26 mouse cellular contexts compared by ENCODE assay signal in genomic region chr5:110390631-110391030, GRCm38 (mm10). TPM values are rescaled to one million over a fixed set of nuclear protein-coding genes. Genes with fewer than 3 reads are reported as not detected.
A peak's percentile ranks its signal among the peaks of the same experiment; 100 is the strongest.
DNase-seq lines count a peak whose midpoint lies in the region; ATAC-seq and TF ChIP-seq lines count a peak whose summit lies in the region.
"Had no signal": no experiment of that assay in that cellular context is flagged by ENCODE, and none has a peak within 500 bp of the region (broad histone marks: within the 10 kb centered on the region; RNA-seq: fewer than 3 reads in every experiment).

No protein-coding gene starts in this region.

- no peaks in the 10 kb centered on the region for H3K36me3 ChIP-seq in kidney, embryonic 16.5 days (ENCODE audit: insufficient read depth, low read length)
- no peaks in the 10 kb centered on the region for H3K36me3 ChIP-seq in lung, postnatal 0 days (ENCODE audit: insufficient read depth, low read length)
- H3K36me3 ChIP-seq: embryonic facial prominence, embryonic 12.5 days; limb, embryonic 15.5 days; midbrain, embryonic 12.5 days had no signal

- WGBS in kidney, embryonic 16.5 days: 71% methylated on average over 4 of the region's 4 CpGs
- WGBS in lung, postnatal 0 days: 78% methylated on average over 4 of the region's 4 CpGs

- no peak for TF ChIP-seq CTCF in lung, postnatal 0 days (IDR thresholded peaks at IDR 0.05)

- H3K27ac ChIP-seq in kidney, embryonic 16.5 days (ENCODE audit: low read length): peak overlapping the region; percentile 35; the same call in 1 of the 2 replicates
- H3K27ac ChIP-seq in lung, postnatal 0 days (ENCODE audit: low read length): no peak overlapping the region
- H3K27ac ChIP-seq: embryonic facial prominence, embryonic 12.5 days; hindbrain, embryonic 12.5 days; limb, embryonic 15.5 days; macrophage; midbrain, embryonic 12.5 days had no signal

- 0 out of 2 replicates have a peak, but pooled peaks cover 3% of the 10 kb centered on the region for H3K27me3 ChIP-seq in kidney, embryonic 16.5 days (ENCODE audit: insufficient read depth, low read length)
- 0 out of 2 replicates have a peak, but pooled peaks cover 3% of the 10 kb centered on the region for H3K27me3 ChIP-seq in lung, postnatal 0 days (replicated peaks; ENCODE audit: insufficient read depth, low read length)
- H3K27me3 ChIP-seq: embryonic facial prominence, embryonic 12.5 days; limb, embryonic 15.5 days had no signal

- DNase-seq in urinary bladder, postnatal 14 days (ENCODE audit: low spot score): peak; percentile 36
- no peak for DNase-seq in urinary bladder, postnatal 36 days (ENCODE audit: low spot score in 2 of 2)
- DNase-seq in cerebellum, postnatal 25 days: peak; percentile 82 to 87
- DNase-seq in adrenal gland, postnatal 10 days: no peak
- DNase-seq in lung, postnatal 0 days (ENCODE audit: low spot score): no peak
- DNase-seq in c-Kit-positive CD71-positive TER-119-positive erythroid progenitor cells, embryonic 14.5 days (ENCODE audit: low spot score): no peak
- DNase-seq: adrenal gland, postnatal 36 days; gastrocnemius, postnatal 25 days; layer of hippocampus, adult 9-11 months; lung, adult 2 months; thymus, postnatal 4 days had no signal

- ATAC-seq in kidney, embryonic 16.5 days (ENCODE audit: low FRiP score, low TSS enrichment): no peak
- no peak for ATAC-seq in lung, postnatal 0 days

- TF ChIP-seq EP300 in lung, postnatal 0 days (IDR thresholded peaks at IDR 0.05): no peak

- H3K4me3 ChIP-seq in kidney, embryonic 16.5 days (ENCODE audit: low read length): no peak overlapping the region
- no peak overlapping the region for H3K4me3 ChIP-seq in lung, postnatal 0 days (ENCODE audit: low read depth, low read length)
- H3K4me3 ChIP-seq: embryonic facial prominence, embryonic 12.5 days; forebrain, embryonic 10.5 days; hindbrain, embryonic 12.5 days; limb, embryonic 15.5 days; midbrain, embryonic 12.5 days; myocyte had no signal

- H3K9ac ChIP-seq in kidney, embryonic 16.5 days (replicated peaks; ENCODE audit: low read length): no peak overlapping the region
- H3K9ac ChIP-seq in lung, postnatal 0 days (replicated peaks; ENCODE audit: low read depth): no peak overlapping the region
- H3K9ac ChIP-seq: embryonic facial prominence, embryonic 12.5 days; hindbrain, embryonic 12.5 days; limb, embryonic 15.5 days; midbrain, embryonic 12.5 days had no signal

- H3K4me1 ChIP-seq in kidney, embryonic 16.5 days (ENCODE audit: insufficient read depth, low read length): peaks cover 14% of the 10 kb centered on the region
- peaks cover 5% of the 10 kb centered on the region; the same call in 1 of the 2 replicates for H3K4me1 ChIP-seq in lung, postnatal 0 days (ENCODE audit: insufficient read depth, low read depth, low read length)

- no peaks in the 10 kb centered on the region for H3K9me3 ChIP-seq in kidney, embryonic 16.5 days (ENCODE audit: low read length)
- no peaks in the 10 kb centered on the region for H3K9me3 ChIP-seq in lung, postnatal 0 days (ENCODE audit: low read length)
- H3K9me3 ChIP-seq: embryonic facial prominence, embryonic 12.5 days; forebrain, embryonic 10.5 days; hindbrain, embryonic 12.5 days; limb, embryonic 15.5 days; midbrain, embryonic 12.5 days had no signal

- no peak overlapping the region for H3K4me2 ChIP-seq in kidney, embryonic 16.5 days (replicated peaks; ENCODE audit: low read depth, low read length)
- H3K4me2 ChIP-seq in lung, postnatal 0 days (replicated peaks; ENCODE audit: low read depth, low read length): no peak overlapping the region
- H3K4me2 ChIP-seq: embryonic facial prominence, embryonic 12.5 days; heart, embryonic 11.5 days; hindbrain, embryonic 12.5 days; limb, embryonic 15.5 days; midbrain, embryonic 12.5 days had no signal

RNA-seq across cellular contexts. Expression of gene Lrcol1, which starts 46.1 kb away (rescaled TPM):
- not detected in 2 replicates for polyA plus RNA-seq in kidney, embryonic 16.5 days (2015; fragmentation: Nextera tagmentation; extraction: Ambion mirVana)
- not detected for total RNA-seq in adrenal gland, postnatal 10 days (2021)
- 2.0 and 2.1 TPM in 2 replicates for polyA plus RNA-seq in lung, postnatal 0 days (2015; fragmentation: Nextera tagmentation; extraction: Ambion mirVana)
- total RNA-seq: adrenal gland, postnatal 36 days; gastrocnemius, postnatal 25 days; left cerebral cortex, postnatal 14 days; MEL; neutrophil, adult 5-6 weeks had no signal
- polyA plus RNA-seq: embryonic facial prominence, embryonic 12.5 days; forebrain, embryonic 10.5 days; heart, embryonic 11.5 days; hindbrain, embryonic 12.5 days; intestine, embryonic 14.5 days; limb, embryonic 15.5 days; macrophage; midbrain, embryonic 12.5 days; myocyte; spleen, adult 2 months; stomach, embryonic 16.5 days had no signal

RNA-seq across cellular contexts. Expression of gene P2rx2, which starts 47.6 kb away (rescaled TPM):
- polyA plus RNA-seq in kidney, embryonic 16.5 days (2015; fragmentation: Nextera tagmentation; extraction: Ambion mirVana): 1.1 and 1.2 TPM in 2 replicates
- total RNA-seq in adrenal gland, postnatal 10 days (2021): under 1 TPM; 0.63 to 0.97 TPM
- polyA plus RNA-seq in lung, postnatal 0 days (2015; fragmentation: Nextera tagmentation; extraction: Ambion mirVana): 3.5 and 3.8 TPM in 2 replicates
- total RNA-seq: gastrocnemius, postnatal 25 days; neutrophil, adult 5-6 weeks had no signal
- polyA plus RNA-seq: macrophage had no signal

RNA-seq across cellular contexts. Expression of gene Fbrsl1, which starts 57.7 kb away (rescaled TPM):
- polyA plus RNA-seq in kidney, embryonic 16.5 days (2015; fragmentation: Nextera tagmentation; extraction: Ambion mirVana): 8.6 and 9.8 TPM in 2 replicates
- 10 to 100 TPM; 54.5 to 63.6 TPM for total RNA-seq in adrenal gland, postnatal 10 days (2021)
- polyA plus RNA-seq in lung, postnatal 0 days (2015; fragmentation: Nextera tagmentation; extraction: Ambion mirVana): 9.0 and 10.4 TPM in 2 replicates

Comparison
In these comparisons a context has a peak if more than half of its experiments do, and no peak if none do; other contexts are left out.
1. DNase-seq: peak in urinary bladder, postnatal 14 days (single experiment) and cerebellum, postnatal 25 days (2 of 2); none in urinary bladder, postnatal 36 days (0 of 2), adrenal gland, postnatal 10 days (single experiment), lung, postnatal 0 days (single experiment) and c-Kit-positive CD71-positive TER-119-positive erythroid progenitor cells, embryonic 14.5 days (single experiment).